Mouse (Mus musculus): Measurements from ENCODE around the gene Nup153.

The Nup153 gene

DNA sequence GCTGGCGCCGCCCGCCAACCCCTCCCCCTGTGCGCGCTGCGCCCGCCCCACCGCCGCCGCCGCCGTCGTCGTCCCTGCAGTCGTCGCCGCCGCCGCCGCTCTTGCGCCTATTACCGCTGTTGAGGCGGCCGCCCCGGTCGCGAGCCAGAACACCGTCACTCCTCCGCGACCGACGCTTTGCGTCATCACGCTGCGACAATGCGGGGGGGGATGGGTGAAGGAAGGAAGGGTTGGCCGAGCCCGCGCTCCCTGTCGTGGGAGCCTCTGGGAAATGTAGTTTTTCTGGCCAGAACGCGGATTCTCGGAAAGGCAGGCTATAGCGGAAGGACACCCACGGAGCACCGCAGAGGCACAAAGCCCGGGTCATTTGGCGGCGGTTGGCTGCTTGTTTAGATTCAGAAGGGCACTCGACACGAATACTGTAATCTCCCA, at the start of gene Nup153:
TSS of gene Nup153 (minus strand) at position 104 of the 432 bp plus-strand sequence.
- DNase-seq (ENCODE audit: low spot score): peak; percentile 99

GRCm38 (mm10) chr13:46777461-46777860, 49.7 kb upstream of the Nup153 start:
- no peak for DNase-seq (ENCODE audit: low spot score)

- DNase-seq (ENCODE audit: low spot score): no peak
Measured at GRCm38 (mm10) chr13:46776636-46777305, 49.0 kb upstream of the Nup153 start.

DNA sequence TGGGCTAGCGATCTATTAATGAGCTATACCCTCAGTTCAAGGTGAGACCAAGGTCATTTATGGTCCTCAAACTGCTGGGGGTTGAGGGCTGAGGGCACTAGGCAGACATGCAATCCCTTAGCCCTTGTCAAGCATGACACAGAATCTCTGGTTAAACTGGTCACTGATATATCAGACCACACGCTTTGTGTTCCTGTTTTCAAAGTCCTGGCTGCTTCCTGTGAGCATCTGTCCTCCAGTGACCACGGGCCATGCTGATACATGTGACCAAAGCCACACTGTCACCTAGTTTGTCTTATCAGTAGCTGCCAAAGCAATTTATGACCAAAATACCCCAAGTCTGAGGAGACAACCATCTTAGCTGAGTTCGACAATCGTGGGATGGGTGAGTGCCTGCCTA, 47.3 kb upstream of the Nup153 start:
- DNase-seq (ENCODE audit: low spot score): no peak

DNA sequence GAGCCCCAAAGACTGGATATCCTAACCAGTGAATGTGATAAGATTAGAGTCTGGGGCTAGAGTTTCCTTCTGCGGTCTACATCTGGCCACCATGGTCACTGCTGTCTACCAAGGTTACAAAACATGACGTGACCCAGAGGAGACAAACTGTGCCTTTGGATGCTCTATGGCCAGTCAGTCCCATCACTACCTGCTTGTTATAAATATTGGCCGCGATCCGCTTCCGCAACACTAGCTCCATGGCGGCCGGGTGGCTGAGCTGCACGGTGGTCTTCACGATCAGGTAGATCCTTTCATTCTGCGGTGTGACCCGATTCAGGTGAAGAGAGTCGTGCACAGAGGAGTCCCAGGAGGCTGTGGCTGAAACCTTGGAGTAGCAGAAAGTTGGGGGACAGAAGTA, 44.8 kb upstream of the Nup153 start:
- no peak for DNase-seq (ENCODE audit: low spot score)

GRCm38 (mm10) chr13:46765361-46765760, 37.6 kb upstream of the Nup153 start:
- no peak for DNase-seq (ENCODE audit: low spot score)

- DNase-seq (ENCODE audit: low spot score): no peak
Measured at GRCm38 (mm10) chr13:46763210-46763609, 35.5 kb upstream of the Nup153 start.

DNA sequence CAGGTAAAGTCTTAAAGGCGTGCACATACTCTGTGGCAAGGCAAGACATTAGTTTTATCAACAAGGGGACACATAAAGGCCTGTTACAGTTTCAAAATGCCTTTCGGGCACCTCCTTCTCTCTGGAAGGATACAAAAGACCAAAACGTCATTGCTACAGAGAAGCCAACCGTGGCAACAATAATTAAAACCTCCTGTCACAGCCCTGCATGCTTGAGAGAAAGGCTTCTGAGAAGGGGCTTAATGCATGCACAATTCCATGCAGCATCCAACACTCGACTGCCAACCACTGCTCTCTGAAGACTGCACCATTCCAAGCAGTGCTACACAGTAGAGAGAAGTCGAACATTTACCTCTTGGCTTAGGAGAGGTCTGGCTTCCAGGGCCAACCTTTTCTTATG, 33.2 kb upstream of the Nup153 start:
- no peak for DNase-seq (ENCODE audit: low spot score)

- DNase-seq (ENCODE audit: low spot score): no peak
Measured at GRCm38 (mm10) chr13:46759281-46759809, 31.6 kb upstream of the Nup153 start.

DNA sequence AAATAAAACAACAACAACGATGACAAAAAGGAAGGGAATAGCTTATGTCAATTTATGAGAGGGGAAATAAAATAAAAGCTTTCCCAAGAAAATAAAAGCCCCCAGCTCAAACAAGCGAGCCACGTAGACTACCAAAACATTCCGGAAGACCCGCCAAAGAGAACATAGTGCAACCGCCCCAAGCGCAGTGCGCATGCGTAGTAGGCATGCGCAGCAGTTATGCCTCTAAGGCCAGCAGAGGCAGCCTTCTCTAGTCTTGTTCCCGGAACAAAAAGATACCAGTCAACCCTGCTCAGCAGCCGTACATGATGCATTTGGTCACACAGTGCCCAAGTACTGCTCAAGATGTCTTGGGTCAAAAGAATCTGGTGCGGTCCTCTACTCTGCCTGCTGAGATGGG, 30.9 kb upstream of the Nup153 start:
- DNase-seq (ENCODE audit: low spot score): peak; percentile 71

DNA sequence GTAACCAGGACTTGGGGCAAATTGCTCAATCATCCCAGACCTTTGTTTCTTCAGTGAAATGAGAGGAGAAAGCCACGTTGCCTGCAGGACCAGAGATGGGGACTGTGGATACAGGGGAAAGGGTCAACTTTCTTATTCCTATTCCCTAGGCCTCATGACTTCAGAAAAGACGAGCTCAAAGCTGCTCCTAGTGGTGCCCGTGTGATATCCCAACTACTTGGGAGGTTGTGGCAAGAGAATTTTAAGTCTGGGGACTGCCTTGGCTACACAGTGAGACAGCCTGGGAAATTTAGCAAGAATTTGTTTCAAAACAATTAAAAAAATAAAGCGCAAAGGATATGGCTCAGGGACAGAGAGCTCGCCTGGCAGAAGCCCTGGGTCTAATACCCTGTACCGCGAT, 30.2 kb upstream of the Nup153 start:
- no peak for DNase-seq (ENCODE audit: low spot score)

DNA sequence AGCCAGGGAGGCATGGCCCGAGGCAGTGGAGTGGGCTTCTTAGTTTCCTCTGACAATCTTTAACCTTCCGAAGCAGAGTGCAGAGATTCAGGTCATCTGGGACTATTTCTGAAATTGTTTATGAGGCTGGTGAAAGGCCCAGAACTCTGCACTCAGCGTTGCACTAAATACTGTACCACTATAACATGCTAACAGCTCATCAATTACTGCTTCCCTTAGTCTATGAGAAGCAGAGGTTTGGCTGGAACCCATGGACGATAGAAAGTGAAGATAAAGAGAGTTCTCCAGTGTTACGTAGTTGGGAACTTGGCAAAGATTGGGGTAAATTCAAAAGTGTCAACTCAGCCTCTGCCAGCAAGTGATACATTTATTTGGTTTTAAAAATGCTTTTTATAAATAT, 25.6 kb upstream of the Nup153 start:
- DNase-seq (ENCODE audit: low spot score): no peak

DNA sequence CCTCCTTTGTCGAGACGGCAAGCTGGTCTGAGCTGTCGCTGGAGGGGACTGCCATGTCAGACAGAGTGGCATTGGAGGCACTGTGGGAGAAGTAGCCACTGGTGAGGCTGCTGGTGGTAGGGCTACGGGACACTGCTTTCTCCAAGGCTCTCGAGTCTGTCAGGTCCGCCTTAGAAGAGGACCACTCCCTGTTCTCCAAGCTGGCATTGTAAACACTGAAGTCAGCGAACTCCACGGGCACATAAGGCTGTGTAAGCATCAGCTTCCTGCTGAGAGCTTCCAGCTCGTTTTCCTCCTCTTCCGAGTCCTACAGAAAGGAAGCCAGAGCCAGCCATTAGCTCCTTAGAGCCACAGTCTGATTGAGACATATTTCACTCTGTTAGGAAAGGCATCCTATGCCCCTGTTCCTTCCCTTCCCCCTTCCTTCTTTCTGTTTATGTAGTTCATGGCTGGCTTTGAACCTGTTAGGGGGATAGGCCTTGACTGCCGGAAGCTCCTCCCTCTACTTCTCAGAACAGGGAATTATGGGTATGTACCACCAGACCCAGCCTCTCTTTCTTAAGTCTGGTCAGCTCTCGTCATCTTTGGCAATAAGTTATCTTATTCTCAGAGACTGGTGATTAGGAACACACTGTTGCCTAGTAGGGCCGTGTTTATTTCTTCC, 25.0 kb upstream of the Nup153 start:
- DNase-seq (ENCODE audit: low spot score): no peak

DNA sequence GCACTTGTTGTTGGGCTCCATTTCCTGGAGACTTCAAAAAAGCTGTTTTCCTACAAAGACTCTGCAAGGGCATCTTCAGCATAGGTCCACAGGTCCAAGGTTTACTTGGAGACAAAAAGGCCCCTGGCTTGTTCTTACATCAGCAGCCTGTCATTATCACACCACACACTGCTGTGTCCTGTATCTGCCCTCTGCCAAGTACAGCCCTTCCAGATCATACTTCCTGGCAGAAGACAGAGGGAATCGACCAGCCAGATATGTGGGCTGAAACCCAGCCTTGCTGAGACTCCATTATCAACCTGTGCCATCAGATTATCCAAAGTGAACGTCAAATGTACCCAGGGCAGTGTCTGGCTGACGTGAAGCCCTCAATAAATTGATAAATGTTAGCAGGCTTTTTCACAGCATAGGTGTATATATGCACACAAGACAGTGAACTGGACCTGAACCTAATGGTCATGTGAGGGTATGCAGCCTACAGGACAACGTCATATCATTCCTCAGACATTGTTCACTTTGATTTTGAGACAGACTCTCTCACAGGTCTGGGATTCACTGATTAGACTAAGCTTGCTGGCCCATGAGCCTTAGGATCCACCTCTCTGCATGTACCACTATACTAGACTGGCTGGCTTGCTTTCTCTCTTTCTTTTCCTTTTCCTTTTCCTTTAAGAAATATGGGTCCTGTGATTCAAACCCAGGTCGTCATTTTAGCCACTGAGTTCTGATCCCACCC, 20.6 kb upstream of the Nup153 start:
- no peak for DNase-seq (ENCODE audit: low spot score)

DNA sequence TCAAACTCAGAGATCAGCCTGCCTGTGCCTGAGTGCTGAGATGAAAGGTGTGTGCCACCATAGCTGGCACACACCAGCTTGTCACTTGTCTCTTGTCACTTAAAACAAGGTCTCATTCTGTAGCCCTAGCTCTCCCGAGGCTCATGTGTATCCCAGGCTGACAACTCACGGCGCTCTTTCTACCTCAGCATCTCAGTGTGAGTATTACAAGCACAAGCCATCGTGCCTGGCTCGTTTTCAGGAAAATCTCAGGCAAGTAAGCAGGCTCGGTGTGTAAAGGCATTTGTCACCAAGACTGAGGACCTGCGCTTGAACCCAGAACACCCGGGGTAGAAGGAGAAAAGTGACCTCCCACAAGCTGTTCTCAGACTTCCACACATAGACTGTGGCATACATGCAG, 16.1 kb upstream of the Nup153 start:
- no peak for DNase-seq (ENCODE audit: low spot score)

DNA sequence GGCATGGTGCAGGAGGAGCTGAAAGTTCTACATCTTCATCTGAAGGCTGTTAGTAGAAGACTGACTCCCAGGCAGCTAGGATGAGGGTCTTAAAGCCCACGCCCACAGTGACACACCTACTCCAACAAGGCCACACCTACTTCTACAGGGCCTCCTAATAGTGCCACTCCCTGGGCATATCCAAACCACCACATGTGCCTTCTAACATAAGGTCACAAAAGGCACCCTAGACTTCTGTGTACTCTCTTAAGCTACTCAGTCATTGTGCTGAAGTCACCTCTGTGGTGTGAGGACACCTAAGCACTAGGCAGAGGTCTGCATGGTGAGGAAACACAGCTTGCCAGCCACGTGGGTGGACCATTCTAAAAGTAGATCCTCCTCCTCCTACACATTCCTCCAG, 14.6 kb upstream of the Nup153 start:
- DNase-seq (ENCODE audit: low spot score): no peak

DNA sequence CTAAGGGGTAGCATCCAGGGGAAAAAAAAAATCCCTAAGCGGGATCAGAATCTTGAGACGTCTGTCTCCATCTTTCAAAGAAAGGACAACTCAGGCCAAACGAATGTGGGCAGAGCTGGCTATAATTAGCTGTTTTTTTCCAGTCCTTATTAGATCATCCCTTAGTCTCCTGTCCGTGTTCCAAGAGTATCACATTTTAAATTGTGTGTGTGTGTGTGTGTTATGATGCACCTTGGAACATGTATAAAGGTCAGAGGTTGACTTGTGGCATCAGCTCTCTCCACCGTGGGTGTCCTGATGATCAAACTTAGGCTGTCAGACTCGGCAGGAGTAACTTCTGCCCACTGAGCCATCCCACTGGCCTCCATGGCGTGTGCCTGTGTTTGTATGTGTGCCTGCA, 11.7 kb upstream of the Nup153 start:
- DNase-seq (ENCODE audit: low spot score): no peak

- no peak for DNase-seq (ENCODE audit: low spot score)
Measured at GRCm38 (mm10) chr13:46737482-46737881, 9.7 kb upstream of the Nup153 start.

- no peak for DNase-seq (ENCODE audit: low spot score)
Measured at GRCm38 (mm10) chr13:46736479-46736865, 8.7 kb upstream of the Nup153 start.

- DNase-seq (ENCODE audit: low spot score): peak; percentile 28
Measured at GRCm38 (mm10) chr13:46735808-46736478, 8.2 kb upstream of the Nup153 start.

GRCm38 (mm10) chr13:46735219-46735807, 7.6 kb upstream of the Nup153 start:
- no peak for DNase-seq (ENCODE audit: low spot score)

DNA sequence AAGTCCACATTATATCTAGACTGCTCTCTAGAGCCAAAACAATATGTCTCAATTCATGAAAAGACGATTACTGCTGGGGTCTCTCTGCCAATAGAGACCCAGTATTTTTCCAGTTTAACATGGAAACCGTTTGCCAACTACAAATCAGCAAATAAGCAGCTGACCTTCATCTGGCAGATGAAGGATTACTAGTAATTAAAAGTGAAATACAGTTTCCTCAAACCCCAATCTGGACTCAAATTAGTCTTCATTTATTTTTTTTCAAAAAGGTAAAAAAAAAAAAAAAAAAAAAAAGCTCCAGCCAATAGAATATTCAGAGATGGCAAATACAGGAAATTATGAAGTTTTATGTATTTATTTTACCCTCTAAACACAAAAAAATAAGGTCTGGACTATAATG, 2.3 kb upstream of the Nup153 start:
- no peak for DNase-seq (ENCODE audit: low spot score)
